Mouse (Mus musculus) frontal cortex, postnatal 36 days (tissue): ENCODE measurements at regions not wholly inside any gene's neighbourhood (a gene's known extent, or its start where the extent isn't known, plus 50 kb on each side); places are given as distances from the start of the nearest gene placed in this dataset.

ENCODE experiments used
- DNase-seq, 2 experiments: peaks; one replicate each; pipeline ENCODE4 v3.0.0; 2022; ENCODE audit warnings: low spot score in 2 of 2

- no peak for DNase-seq
These were observed 88.7 kb upstream of the Noct start for GRCm38 (mm10) chr3:51135581-51135980.

DNA sequence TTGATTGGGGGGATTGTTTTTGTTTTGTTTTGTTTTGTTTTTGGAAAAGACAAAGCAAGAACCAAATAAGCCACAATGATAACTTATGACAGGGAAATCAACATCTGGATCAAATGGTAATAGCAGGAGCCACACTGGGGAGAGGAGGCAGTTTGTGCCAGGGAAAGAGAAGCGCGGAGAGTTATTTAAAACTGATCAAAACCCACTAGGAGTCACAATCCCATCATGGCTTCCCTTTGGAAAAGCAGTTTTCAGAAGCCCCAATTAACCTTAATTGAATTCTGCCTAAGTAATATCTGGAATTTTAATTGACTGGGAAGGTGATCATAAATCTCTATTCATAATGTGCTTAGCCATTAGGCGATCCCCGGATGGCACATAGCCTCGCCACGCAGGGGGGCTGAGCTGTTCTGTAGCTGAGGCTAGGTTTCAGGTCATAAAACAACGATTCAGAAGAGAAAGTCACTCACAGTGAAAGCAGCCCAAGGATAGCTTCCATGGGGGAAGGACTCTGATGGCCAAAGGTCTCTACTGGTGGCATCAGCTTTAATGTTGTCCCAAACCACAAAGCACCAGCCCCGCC, 86.4 kb upstream of the Noct start:
- no peak for DNase-seq

DNA sequence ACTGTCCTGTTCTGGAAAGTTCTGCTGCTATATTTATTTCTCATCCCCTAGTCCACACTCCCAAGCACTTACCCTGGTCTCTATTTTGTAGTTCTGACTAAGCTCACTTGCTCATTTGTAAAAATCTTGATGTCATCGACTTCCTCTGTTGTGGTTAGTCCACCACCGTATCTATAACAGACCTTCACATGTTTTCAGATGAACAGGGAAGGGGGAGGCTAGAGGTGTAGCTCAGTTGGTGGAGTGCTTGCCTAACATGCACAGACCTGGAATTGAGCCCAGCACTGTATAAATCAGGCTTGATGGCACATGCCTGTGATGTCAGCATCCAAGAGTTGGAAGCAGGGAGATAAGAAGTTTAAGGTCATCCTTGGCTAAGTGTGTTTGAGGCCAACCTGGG, 78.3 kb upstream of the Noct start:
- DNase-seq = no peak

DNA sequence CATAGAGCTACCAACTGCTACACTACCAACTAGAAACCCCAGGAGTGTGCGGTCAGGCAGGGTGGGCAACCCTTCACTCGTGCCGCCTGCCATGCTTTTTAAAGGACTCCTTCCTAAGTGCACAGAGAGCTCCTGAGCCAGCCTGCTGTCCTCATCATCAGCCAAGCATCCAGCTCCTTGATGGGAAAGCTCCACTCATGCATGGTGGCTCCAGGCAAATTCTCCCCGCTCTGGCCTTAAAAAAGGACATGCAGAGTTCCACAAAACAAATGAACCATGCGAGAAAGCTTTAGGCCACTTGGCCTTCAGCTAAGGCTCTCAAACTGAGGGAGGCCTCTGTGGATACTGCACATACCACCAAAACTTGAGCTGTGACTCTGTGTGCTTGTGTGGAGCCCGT, 74.2 kb upstream of the Noct start:
- DNase-seq = no peak

GRCm38 (mm10) chr3:51151104-51151503, 73.1 kb upstream of the Noct start:
- DNase-seq = no peak

DNA sequence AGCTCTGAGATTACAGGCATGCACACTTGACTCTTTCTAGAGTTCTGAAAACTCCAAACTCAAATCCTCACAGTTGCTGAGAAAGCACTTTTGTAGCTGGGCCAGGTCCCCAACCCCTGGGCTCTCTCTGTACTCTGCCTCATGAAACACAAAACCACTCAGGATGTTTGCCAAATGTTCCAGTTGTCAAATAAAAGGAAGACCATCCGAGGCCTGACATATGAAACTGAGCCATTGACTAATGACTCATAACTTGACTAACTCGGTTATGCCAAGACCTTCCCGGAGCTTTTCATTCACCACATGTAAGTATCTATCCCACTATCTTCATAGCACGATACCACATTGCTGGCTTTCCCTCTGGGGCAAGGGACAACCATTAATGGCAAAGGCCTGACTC, 68.6 kb upstream of the Noct start:
- DNase-seq = no peak

DNA sequence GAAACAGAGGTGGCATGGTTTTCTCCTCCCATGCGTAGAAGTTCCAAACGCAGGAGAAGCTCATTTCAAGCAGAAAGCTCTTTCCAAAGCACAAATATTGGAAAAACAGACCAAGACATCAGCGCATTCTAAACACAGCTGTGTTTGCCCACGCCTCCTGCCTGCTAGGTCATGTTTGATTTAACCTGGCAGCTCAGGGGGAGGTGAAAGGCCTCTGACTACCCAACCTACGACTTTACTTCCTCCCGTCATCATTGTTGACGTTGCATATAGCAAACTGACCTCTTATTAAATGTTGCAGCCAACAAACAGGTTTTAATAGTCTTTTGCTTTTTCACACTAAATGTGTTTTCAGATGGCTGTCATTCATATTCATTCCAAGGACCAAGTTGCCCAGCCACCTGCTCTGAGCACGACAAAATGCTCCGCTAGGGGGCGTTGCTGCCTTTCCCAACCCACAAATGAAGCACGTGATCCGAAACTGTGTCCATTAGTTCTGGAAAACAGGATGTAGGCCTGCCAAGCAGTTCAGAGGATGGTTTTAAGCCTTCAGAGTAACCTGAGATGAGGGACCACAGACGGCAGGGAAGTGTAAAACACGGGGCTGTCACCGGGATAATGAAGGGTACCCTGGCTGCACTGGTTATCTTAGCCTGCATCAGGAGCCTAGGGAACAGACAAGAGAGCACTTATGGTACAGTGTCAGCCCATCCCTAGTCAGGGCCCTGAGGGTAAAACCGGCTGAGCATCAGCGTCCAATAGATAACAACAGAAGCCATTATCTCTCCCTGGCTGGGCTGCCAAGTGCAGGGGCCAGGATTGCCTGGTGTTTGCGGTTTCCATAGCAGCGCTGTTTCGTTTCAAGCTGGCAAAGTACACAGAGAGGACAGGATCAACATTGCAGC, 67.6 kb upstream of the Noct start:
- DNase-seq = peak; percentile 41 to 46

DNA sequence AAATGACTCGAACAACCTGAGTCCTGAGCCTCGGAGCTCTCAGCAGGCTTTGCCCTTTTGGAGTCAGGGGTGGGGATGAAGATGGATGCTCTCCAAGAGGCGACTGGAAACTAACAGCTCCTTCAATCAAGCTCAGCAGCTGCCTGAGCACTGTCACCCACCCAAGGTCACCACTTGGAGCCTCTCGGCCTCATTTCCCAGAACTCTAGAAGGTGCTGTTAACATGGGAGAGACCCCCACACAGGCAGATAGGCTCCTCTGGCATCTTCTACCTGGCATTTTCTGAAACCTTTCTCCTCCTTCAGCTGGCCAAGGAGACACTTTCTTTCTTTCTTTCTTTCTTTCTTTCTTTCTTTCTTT, 67.0 kb upstream of the Noct start:
- DNase-seq = no peak

- no peak for DNase-seq
These were observed 65.8 kb upstream of the Noct start for GRCm38 (mm10) chr3:51158449-51158848.

DNA sequence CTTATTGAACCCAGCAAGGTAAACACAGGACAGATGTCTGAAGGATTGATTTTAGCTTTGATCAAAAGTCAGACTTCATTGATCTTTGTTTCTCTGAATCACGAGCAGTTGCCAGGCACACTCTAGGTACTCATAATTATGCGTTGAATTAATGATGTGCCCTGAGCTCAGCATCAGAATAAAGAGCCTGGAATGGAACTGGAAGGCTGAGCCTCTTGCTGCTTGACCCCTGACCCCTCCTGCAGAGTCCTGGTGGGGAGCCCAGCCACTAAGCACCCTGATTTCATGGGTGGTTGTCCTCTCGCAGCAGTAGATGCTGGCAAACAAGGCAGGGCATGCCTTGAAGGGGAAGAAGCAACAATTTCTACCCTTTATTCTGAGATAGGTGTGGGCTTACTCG, 64.9 kb upstream of the Noct start:
- DNase-seq = no peak

DNA sequence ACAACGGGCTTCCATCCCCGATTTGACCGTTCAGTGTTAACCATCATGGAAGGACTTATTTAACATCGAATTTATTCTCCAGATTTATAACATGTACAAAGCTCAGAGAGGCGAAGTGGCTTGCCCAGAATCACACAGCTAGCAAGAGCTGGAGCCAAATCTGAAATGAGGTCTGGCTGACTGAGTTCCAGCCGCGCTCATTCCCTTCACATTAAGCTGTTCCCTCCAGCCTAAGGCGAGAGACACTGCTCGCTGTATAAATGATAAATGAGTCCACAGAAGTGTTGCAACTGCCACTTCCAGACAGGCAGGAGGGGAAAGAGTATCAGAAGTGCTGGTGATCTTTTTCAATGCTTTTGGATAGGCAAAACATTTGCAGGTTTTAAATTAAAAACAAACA, 64.4 kb upstream of the Noct start:
- no peak for DNase-seq

DNA sequence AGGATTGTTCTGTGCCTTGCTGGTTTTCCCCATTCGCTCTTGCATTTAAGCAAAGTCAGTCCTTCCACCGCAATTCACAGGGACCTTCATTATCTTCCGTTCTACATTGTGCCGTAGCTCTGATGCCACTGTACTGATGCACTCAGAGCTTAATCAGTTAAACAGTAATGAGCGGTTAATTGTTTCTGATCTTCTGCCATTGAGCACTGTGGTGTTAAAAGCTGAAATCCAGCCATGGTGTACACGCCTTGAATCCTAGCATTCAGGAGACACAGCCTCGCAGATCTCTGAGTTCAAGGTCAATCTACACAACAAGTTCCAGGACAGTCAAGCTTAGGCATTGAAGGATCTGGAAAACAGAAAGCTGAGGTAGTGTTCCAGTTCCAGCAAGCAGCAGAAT, 63.6 kb upstream of the Noct start:
- DNase-seq = no peak

GRCm38 (mm10) chr3:51169150-51169925, 54.9 kb upstream of the Noct start:
- no peak for DNase-seq

GRCm38 (mm10) chr3:51170225-51170852, 53.9 kb upstream of the Noct start:
- peak; percentile 92 to 93 for DNase-seq
